Comparison of ENCODE assay signal across 8 mouse cellular contexts in the genomic region with DNA sequence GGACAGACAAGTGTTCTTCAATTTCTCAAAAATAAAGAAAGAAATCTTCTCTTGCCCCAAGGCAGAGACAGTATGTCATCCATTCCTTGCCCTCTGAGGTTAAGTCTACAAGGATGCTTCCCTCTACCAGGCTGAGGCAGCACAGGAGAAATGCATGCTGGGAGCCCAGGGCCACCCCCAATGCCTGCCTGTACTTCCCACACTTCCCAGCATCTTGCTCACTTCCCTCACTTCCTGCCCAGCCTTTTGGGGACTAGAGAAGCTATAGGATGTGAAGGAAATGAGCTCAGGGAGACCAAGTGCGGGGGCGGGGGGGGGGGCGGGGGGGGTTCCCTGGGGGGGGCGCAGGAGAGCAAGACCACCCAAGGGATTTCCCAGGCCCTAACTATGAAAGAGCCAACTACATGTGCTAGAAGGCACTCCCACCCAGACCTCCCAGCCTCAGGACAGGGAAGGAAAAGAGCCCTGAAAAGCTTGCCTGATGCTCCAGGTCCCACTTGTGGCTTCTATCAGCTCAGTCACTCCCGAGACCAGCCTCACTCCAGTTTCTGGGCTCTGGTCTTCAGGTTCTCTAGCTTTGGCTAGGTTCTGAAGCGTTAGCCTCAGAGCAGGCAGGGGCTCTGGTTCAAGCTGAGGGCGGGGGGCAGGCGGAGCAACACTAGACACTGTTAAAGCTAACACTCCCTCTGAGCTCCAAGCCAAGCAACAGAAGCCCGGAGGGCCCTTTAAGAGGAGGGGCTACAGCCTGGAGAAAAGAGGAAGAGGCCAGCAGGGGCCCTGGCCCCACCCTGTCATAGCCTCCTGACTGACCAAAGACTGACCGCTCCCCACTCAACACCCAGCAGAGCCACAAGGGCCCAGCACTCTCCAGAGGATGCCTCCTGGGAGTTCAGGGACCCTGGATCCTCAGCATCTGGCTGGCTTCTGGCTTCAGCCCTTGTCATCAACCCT. TPM values are rescaled to one million over a fixed set of nuclear protein-coding genes. Genes with fewer than 3 reads are reported as not detected.
A peak's percentile ranks its signal among the peaks of the same experiment; 100 is the strongest.
DNase-seq lines count a peak whose midpoint lies in the region; ATAC-seq and TF ChIP-seq lines count a peak whose summit lies in the region.

No protein-coding gene starts in this region.

- TF ChIP-seq POLR2A in bone marrow, adult 2 months (IDR thresholded peaks at IDR 0.05; ENCODE audit: borderline replicate concordance, control insufficient read depth, low read depth, low read length): peak; percentile 73

- H3K9me3 ChIP-seq in forebrain, embryonic 14.5 days (replicated peaks; ENCODE audit: control insufficient read depth, low read length): no peaks in the 10 kb centered on the region
- H3K9me3 ChIP-seq in heart, postnatal 0 days (replicated peaks; ENCODE audit: control insufficient read depth, low read length): no peaks in the 10 kb centered on the region
- no peaks in the 10 kb centered on the region for H3K9me3 ChIP-seq in liver, postnatal 0 days (ENCODE audit: low read length)
- no peaks in the 10 kb centered on the region for H3K9me3 ChIP-seq in neural tube, embryonic 12.5 days
- no peaks in the 10 kb centered on the region for H3K9me3 ChIP-seq in stomach, embryonic 15.5 days

- H3K27ac ChIP-seq in bone marrow, adult 2 months (ENCODE audit: control insufficient read depth, insufficient read depth, low read depth, low read length, poor library complexity): peak overlapping the region; percentile 90
- no peak overlapping the region for H3K27ac ChIP-seq in forebrain, embryonic 14.5 days (ENCODE audit: low read depth, low read length)
- H3K27ac ChIP-seq in heart, postnatal 0 days (ENCODE audit: low read depth): peak overlapping the region; percentile 87
- peak overlapping the region; percentile 91 for H3K27ac ChIP-seq in liver, postnatal 0 days (ENCODE audit: low read depth)
- no peak overlapping the region for H3K27ac ChIP-seq in neural tube, embryonic 12.5 days
- H3K27ac ChIP-seq in stomach, embryonic 15.5 days: peak overlapping the region; percentile 91

- no peak for TF ChIP-seq CTCF in bone marrow, adult 2 months (IDR thresholded peaks at IDR 0.05; ENCODE audit: control insufficient read depth, insufficient read depth, low read length)
- peak; percentile 0; the same call in 1 of the 2 replicates for TF ChIP-seq CTCF in heart, postnatal 0 days (IDR thresholded peaks at IDR 0.05; ENCODE audit: low read depth)
- TF ChIP-seq CTCF in liver, postnatal 0 days (IDR thresholded peaks at IDR 0.05; ENCODE audit: low read depth): no peak

- H3K27me3 ChIP-seq in forebrain, embryonic 14.5 days (replicated peaks; ENCODE audit: control insufficient read depth, insufficient read depth, low read length): no peaks in the 10 kb centered on the region
- no peaks in the 10 kb centered on the region for H3K27me3 ChIP-seq in heart, postnatal 0 days (ENCODE audit: control insufficient read depth, insufficient read depth, low read length)
- no peaks in the 10 kb centered on the region for H3K27me3 ChIP-seq in liver, postnatal 0 days (ENCODE audit: insufficient read depth, low read length)
- no peaks in the 10 kb centered on the region for H3K27me3 ChIP-seq in neural tube, embryonic 12.5 days (replicated peaks)
- H3K27me3 ChIP-seq in stomach, embryonic 15.5 days (replicated peaks): no peaks in the 10 kb centered on the region

- no peak for TF ChIP-seq EP300 in heart, postnatal 0 days (IDR thresholded peaks at IDR 0.05; ENCODE audit: low read depth)
- no peak for TF ChIP-seq EP300 in liver, postnatal 0 days (IDR thresholded peaks at IDR 0.05; ENCODE audit: low read depth)

- no peak overlapping the region for H3K9ac ChIP-seq in forebrain, embryonic 14.5 days (ENCODE audit: low read length)
- peak overlapping the region; percentile 50 for H3K9ac ChIP-seq in heart, postnatal 0 days (replicated peaks; ENCODE audit: low read depth, low read length)
- H3K9ac ChIP-seq in liver, postnatal 0 days (replicated peaks): peak overlapping the region; percentile 68
- H3K9ac ChIP-seq in neural tube, embryonic 12.5 days: no peak overlapping the region
- peak overlapping the region; percentile 36; the same call in 1 of the 2 replicates for H3K9ac ChIP-seq in stomach, embryonic 15.5 days

- ATAC-seq in forebrain, embryonic 14.5 days: no peak
- ATAC-seq in heart, postnatal 0 days (ENCODE audit: insufficient read depth, low read depth): peak; percentile 93
- peak; percentile 84 for ATAC-seq in liver, postnatal 0 days
- 0 out of 2 replicates have a peak, but pooled peaks have one; percentile 21 for ATAC-seq in neural tube, embryonic 12.5 days (ENCODE audit: low FRiP score, low read depth)
- ATAC-seq in stomach, embryonic 15.5 days (ENCODE audit: insufficient read depth, low FRiP score, low read depth): peak; percentile 84

- peaks cover 3% of the 10 kb centered on the region; the same call in 1 of the 2 replicates for H3K4me1 ChIP-seq in bone marrow, adult 2 months (ENCODE audit: control insufficient read depth, insufficient read depth, low read length)
- peaks cover 5% of the 10 kb centered on the region; the same call in 1 of the 2 replicates for H3K4me1 ChIP-seq in forebrain, embryonic 14.5 days (ENCODE audit: control insufficient read depth, insufficient read depth, low read length)
- peaks cover 9% of the 10 kb centered on the region; the same call in 1 of the 2 replicates for H3K4me1 ChIP-seq in heart, postnatal 0 days (ENCODE audit: control insufficient read depth, insufficient read depth)
- H3K4me1 ChIP-seq in liver, postnatal 0 days (ENCODE audit: insufficient read depth): peaks cover 49% of the 10 kb centered on the region
- H3K4me1 ChIP-seq in neural tube, embryonic 12.5 days: peaks cover 18% of the 10 kb centered on the region
- peaks cover 16% of the 10 kb centered on the region; the same call in 1 of the 2 replicates for H3K4me1 ChIP-seq in stomach, embryonic 15.5 days

- peak; percentile 64 to 67 for DNase-seq in B cell, adult 2 months
- peak; percentile 30 for DNase-seq in forebrain, embryonic 14.5 days (ENCODE audit: low spot score)
- peak; percentile 89 for DNase-seq in heart, postnatal 0 days (ENCODE audit: low spot score)
- peak; percentile 81 to 88 for DNase-seq in kidney, postnatal 4 days
- peak; percentile 77 for DNase-seq in liver, postnatal 0 days

- H3K36me3 ChIP-seq in forebrain, embryonic 14.5 days (ENCODE audit: control insufficient read depth, insufficient read depth, low read length): no peaks in the 10 kb centered on the region
- no peaks in the 10 kb centered on the region for H3K36me3 ChIP-seq in heart, postnatal 0 days (replicated peaks; ENCODE audit: control insufficient read depth, insufficient read depth, low read length)
- no peaks in the 10 kb centered on the region; the same call in 1 of the 2 replicates for H3K36me3 ChIP-seq in liver, postnatal 0 days (replicated peaks; ENCODE audit: insufficient read depth, low read length)
- no peaks in the 10 kb centered on the region for H3K36me3 ChIP-seq in neural tube, embryonic 12.5 days
- no peaks in the 10 kb centered on the region for H3K36me3 ChIP-seq in stomach, embryonic 15.5 days

- 4% methylated on average over 10 of the region's 10 CpGs for WGBS in bone marrow, adult 2 months
- 12% methylated on average over 10 of the region's 10 CpGs for WGBS in forebrain, embryonic 14.5 days
- 15% methylated on average over 8 of the region's 10 CpGs for WGBS in heart, postnatal 0 days
- WGBS in liver, postnatal 0 days (ENCODE audit: insufficient replicate concordance): 5% methylated on average over 10 of the region's 10 CpGs
- WGBS in neural tube, embryonic 12.5 days: 5% methylated on average over 10 of the region's 10 CpGs
- WGBS in stomach, embryonic 15.5 days: 2% methylated on average over 10 of the region's 10 CpGs

- H3K4me3 ChIP-seq in bone marrow, adult 2 months (replicated peaks; ENCODE audit: control insufficient read depth, low read depth, low read length): peak overlapping the region; percentile 81
- no peak overlapping the region for H3K4me3 ChIP-seq in forebrain, embryonic 14.5 days (ENCODE audit: low read depth, low read length)
- H3K4me3 ChIP-seq in heart, postnatal 0 days (ENCODE audit: low read depth, low read length): peak overlapping the region; percentile 45
- peak overlapping the region; percentile 53 for H3K4me3 ChIP-seq in liver, postnatal 0 days (ENCODE audit: low read depth, low read length)
- peak overlapping the region; percentile 27 for H3K4me3 ChIP-seq in neural tube, embryonic 12.5 days
- peak overlapping the region; percentile 51 for H3K4me3 ChIP-seq in stomach, embryonic 15.5 days (replicated peaks)

- peak overlapping the region; percentile 18; the same call in 1 of the 2 replicates for H3K4me2 ChIP-seq in forebrain, embryonic 14.5 days (ENCODE audit: low read length)
- H3K4me2 ChIP-seq in heart, postnatal 0 days (ENCODE audit: low read depth, low read length): peak overlapping the region; percentile 56
- peak overlapping the region; percentile 75 for H3K4me2 ChIP-seq in liver, postnatal 0 days (ENCODE audit: low read depth, low read length)
- peak overlapping the region; percentile 46 for H3K4me2 ChIP-seq in neural tube, embryonic 12.5 days (replicated peaks)
- H3K4me2 ChIP-seq in stomach, embryonic 15.5 days: peak overlapping the region; percentile 58

RNA-seq across cellular contexts. Expression of a gene that starts 39.5 kb away (rescaled TPM):
- polyA plus RNA-seq in bone marrow, adult 2 months (2011; ENCODE audit: insufficient read depth, insufficient read length, low replicate concordance, missing spikeins): 13.4 and 30.1 TPM in 2 replicates
- polyA plus RNA-seq in forebrain, embryonic 14.5 days (2014; fragmentation: Nextera tagmentation; extraction: Ambion mirVana): 97.5 and 104 TPM in 2 replicates
- total RNA-seq in heart, postnatal 0 days (2014; rRNA removed; ENCODE audit: low replicate concordance): 63.9 and 66.6 TPM in 2 replicates
- polyA plus RNA-seq in heart, postnatal 0 days (2015; fragmentation: Nextera tagmentation; extraction: Ambion mirVana): 41.0 and 44.2 TPM in 2 replicates
- polyA plus RNA-seq in liver, postnatal 0 days (2015; fragmentation: Nextera tagmentation; extraction: Ambion mirVana): 41.4 and 42.2 TPM in 2 replicates
- polyA plus RNA-seq in neural tube, embryonic 12.5 days (2016; fragmentation: Nextera tagmentation; extraction: Ambion mirVana): 78.0 and 86.6 TPM in 2 replicates
- polyA plus RNA-seq in stomach, embryonic 15.5 days (2015; fragmentation: Nextera tagmentation; extraction: Ambion mirVana): 74.4 and 85.8 TPM in 2 replicates

Comparison
In these comparisons a context has a peak if more than half of its experiments do, and no peak if none do; other contexts are left out.
1. DNase-seq: peak in every context shown above with its lines; median percentile 89 in heart, postnatal 0 days; 84 in kidney, postnatal 4 days; 77 in liver, postnatal 0 days; 66 in B cell, adult 2 months; 30 in forebrain, embryonic 14.5 days.
2. H3K27ac ChIP-seq: peak in bone marrow, adult 2 months (single experiment), heart, postnatal 0 days (single experiment), liver, postnatal 0 days (single experiment) and stomach, embryonic 15.5 days (single experiment); none in forebrain, embryonic 14.5 days (single experiment) and neural tube, embryonic 12.5 days (single experiment).
3. H3K4me2 ChIP-seq: peak in every context shown above with its lines; median percentile 75 in liver, postnatal 0 days; 58 in stomach, embryonic 15.5 days; 56 in heart, postnatal 0 days; 46 in neural tube, embryonic 12.5 days; 18 in forebrain, embryonic 14.5 days.
4. H3K9ac ChIP-seq: peak in heart, postnatal 0 days (single experiment), liver, postnatal 0 days (single experiment) and stomach, embryonic 15.5 days (single experiment); none in forebrain, embryonic 14.5 days (single experiment) and neural tube, embryonic 12.5 days (single experiment).